Mouse (Mus musculus) erythroblast, embryonic 14.5 days (primary cell): ENCODE results near the gene Cdyl2.

ENCODE experiments used
- GATA1 ChIP-seq: IDR thresholded peaks from 2 replicates; pipeline ENCODE4 v1.6.1; 2012; ENCODE audit warnings: low read length, inconsistent platforms, mixed read lengths
- TAL1 ChIP-seq: IDR thresholded peaks from 3 replicates; pipeline ENCODE4 v1.6.1; 2012; ENCODE audit warnings: low read length, inconsistent platforms, mixed read lengths

DNA sequence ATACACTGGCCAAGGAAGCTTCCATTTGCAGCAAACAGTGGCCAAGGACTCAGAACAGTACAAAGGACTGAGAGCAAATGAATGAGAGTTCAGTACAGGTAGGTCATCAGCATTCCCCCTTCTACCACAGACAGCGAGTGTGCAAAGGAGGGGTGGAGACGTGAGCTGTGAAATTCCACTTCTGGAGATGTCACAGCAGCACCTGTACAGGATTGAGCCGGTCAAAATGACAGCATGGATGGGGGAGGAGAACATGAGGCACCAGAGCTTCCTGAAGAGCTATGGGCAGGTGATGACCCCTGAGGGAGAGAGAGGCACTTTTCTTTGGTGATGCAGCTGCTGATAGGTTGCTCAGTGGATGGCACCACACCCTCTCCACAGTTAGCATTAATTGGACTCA lies 25.3 kb downstream of the Cdyl2 start:
- no peak for TF ChIP-seq GATA1
- TF ChIP-seq TAL1, result no peak
